Mouse (Mus musculus): ENCODE results near the gene Bnip2.

DNA sequence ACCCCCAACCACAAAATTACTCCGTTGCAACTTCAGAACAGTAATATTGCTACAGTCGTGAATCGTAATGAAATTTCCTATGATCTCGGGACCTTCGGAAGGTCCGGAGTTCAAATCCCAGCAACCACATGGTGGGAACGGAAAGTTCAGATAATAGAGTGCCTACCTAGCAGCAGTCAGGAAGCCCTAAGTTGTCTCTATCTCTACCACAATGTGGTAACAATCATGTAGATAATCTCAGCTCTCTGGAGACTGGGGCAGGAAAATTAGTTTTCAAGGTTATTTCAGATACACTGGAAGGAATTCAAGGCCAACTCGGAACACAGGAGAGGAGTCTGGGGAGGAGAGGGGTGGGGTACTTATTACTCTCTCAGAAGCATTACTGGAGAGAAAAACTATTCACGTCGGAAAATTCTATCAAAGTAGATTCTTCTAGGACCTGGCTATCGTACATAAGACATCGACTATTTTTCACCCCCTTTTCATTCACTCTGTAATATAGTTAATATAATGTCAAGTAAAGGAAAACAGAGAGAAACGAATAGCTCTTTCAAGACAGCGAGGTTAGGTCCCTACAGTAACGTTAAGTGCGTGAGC, 462 bp upstream of the Bnip2 start:
- TF ChIP-seq POLR2A (IDR thresholded peaks at IDR 0.05; ENCODE audit: borderline replicate concordance, extremely low read depth, insufficient read depth, insufficient read length, poor library complexity, severe bottlenecking) = no peak
- TF ChIP-seq CTCF (IDR thresholded peaks at IDR 0.05; ENCODE audit: borderline replicate concordance, extremely low read depth, insufficient read depth, insufficient read length) = no peak

All from brain, embryonic 14.5 days (tissue).